Mouse (Mus musculus) layer of hippocampus, postnatal 36 days (tissue): Measurements from ENCODE around the gene Mybpc1. TPM values are rescaled to one million over a fixed set of nuclear protein-coding genes. Genes with fewer than 3 reads are reported as not detected.

Experiments
- DNase-seq, 2 experiments: peaks; one replicate each; pipeline ENCODE4 v3.0.0; 2022
- total RNA-seq, 2 experiments: library from RNA; stranded (reverse); gene quantifications; 2 replicates each; pipeline ENCODE4 v1.2.3; 2021

Mybpc1 gene
- 1 to 10 TPM; 1.0 to 1.5 TPM for total RNA-seq

- DNase-seq, result no peak
Measured at GRCm38 (mm10) chr10:88604943-88605342, at the start of gene Mybpc1. TSS of gene Mybpc1 (minus strand) at chr10:88605152.

GRCm38 (mm10) chr10:88645448-88645847, 40.5 kb upstream of the Mybpc1 start:
- DNase-seq, result no peak

GRCm38 (mm10) chr10:88631330-88631953, 26.5 kb upstream of the Mybpc1 start:
- no peak for DNase-seq

- DNase-seq, result no peak
Measured at GRCm38 (mm10) chr10:88630663-88631329, 25.8 kb upstream of the Mybpc1 start.

GRCm38 (mm10) chr10:88627052-88627451, 22.1 kb upstream of the Mybpc1 start:
- DNase-seq, result no peak

- no peak for DNase-seq
Measured at GRCm38 (mm10) chr10:88626176-88626575, 21.2 kb upstream of the Mybpc1 start.

GRCm38 (mm10) chr10:88624300-88624699, 19.3 kb upstream of the Mybpc1 start:
- DNase-seq, result no peak

GRCm38 (mm10) chr10:88622624-88623023, 17.7 kb upstream of the Mybpc1 start:
- no peak for DNase-seq

GRCm38 (mm10) chr10:88620809-88621208, 15.9 kb upstream of the Mybpc1 start:
- DNase-seq, result no peak

GRCm38 (mm10) chr10:88613051-88613450, 8.1 kb upstream of the Mybpc1 start:
- no peak for DNase-seq

GRCm38 (mm10) chr10:88606686-88607085, 1.7 kb upstream of the Mybpc1 start:
- no peak for DNase-seq

GRCm38 (mm10) chr10:88606065-88606464, 1.1 kb upstream of the Mybpc1 start:
- no peak for DNase-seq

GRCm38 (mm10) chr10:88603773-88604172, 1.2 kb downstream of the Mybpc1 start:
- DNase-seq, result no peak

GRCm38 (mm10) chr10:88603256-88603655, 1.7 kb downstream of the Mybpc1 start:
- DNase-seq, result no peak

GRCm38 (mm10) chr10:88600591-88600990, 4.4 kb downstream of the Mybpc1 start:
- DNase-seq, result no peak

GRCm38 (mm10) chr10:88592316-88592715, 12.6 kb downstream of the Mybpc1 start:
- no peak for DNase-seq

GRCm38 (mm10) chr10:88591042-88591441, 13.9 kb downstream of the Mybpc1 start:
- peak; percentile 43 to 54 for DNase-seq

- DNase-seq, result peak; percentile 50 to 63
Measured at GRCm38 (mm10) chr10:88584469-88584868, 20.5 kb downstream of the Mybpc1 start.

- DNase-seq, result no peak
Measured at GRCm38 (mm10) chr10:88580786-88581185, 24.2 kb downstream of the Mybpc1 start.

- DNase-seq, result no peak
Measured at GRCm38 (mm10) chr10:88578651-88579050, 26.3 kb downstream of the Mybpc1 start.

GRCm38 (mm10) chr10:88574115-88574635, 30.8 kb downstream of the Mybpc1 start:
- DNase-seq, result no peak

- DNase-seq, result no peak
Measured at GRCm38 (mm10) chr10:88572123-88572522, 32.8 kb downstream of the Mybpc1 start.

GRCm38 (mm10) chr10:88557046-88557445, 47.9 kb downstream of the Mybpc1 start:
- no peak for DNase-seq

- no peak for DNase-seq
Measured at GRCm38 (mm10) chr10:88552738-88553137, 52.2 kb downstream of the Mybpc1 start.
